Mouse (Mus musculus): Measurements from ENCODE around the gene Mtnr1b.

DNA sequence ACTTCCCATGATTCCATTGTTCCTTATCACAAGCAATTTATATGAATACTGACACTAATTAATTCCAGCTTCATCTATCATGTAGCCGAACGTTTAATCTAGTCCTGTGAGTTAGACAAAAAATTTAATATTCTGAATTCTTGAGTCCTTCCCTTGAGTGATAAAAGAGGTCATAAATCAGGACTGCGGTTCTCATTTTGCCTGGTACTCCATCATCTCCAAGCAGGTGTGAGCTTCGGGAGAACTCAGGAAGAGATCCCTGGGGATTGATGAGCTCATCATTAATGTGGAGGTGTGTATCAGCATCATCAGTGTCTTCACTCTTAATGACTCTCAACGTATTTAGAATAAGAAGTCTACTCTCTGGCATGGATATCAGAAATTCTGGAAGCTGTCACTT, 74.0 kb downstream of the Mtnr1b start:
- no peak for TF ChIP-seq POLR2A (IDR thresholded peaks at IDR 0.05; ENCODE audit: insufficient read depth, low read depth, low read length)
- no peak for TF ChIP-seq CTCF (IDR thresholded peaks at IDR 0.05; ENCODE audit: insufficient read depth, low read depth, low read length)
